Mouse (Mus musculus): ENCODE results near the gene Baz2a.
"Not testable (repeated sequence)": the region's sequence is repeated elsewhere in the genome, so short reads cannot be mapped to it uniquely, and the experiment has no call there.

Baz2a gene

GRCm38 (mm10) chr10:128081807-128082476 is 9.4 kb upstream of the Baz2a start:
- DNase-seq (ENCODE audit: low spot score in 2 of 2), result no peak

GRCm38 (mm10) chr10:128082477-128082808 is 8.9 kb upstream of the Baz2a start:
- DNase-seq (ENCODE audit: low spot score in 2 of 2), result no peak

- DNase-seq (ENCODE audit: low spot score in 2 of 2), result peak; percentile 97
These were observed 8.4 kb upstream of the Baz2a start, which contains the start of gene Atp5b for GRCm38 (mm10) chr10:128082880-128083421. Gene Atp5b (plus strand): TSS chr10:128083273.

GRCm38 (mm10) chr10:128083688-128084087 is 7.7 kb upstream of the Baz2a start:
- peak in 1 of 2 experiments; percentile 27 for DNase-seq (ENCODE audit: low spot score in 2 of 2)

GRCm38 (mm10) chr10:128084160-128084559 is 7.2 kb upstream of the Baz2a start:
- DNase-seq (ENCODE audit: low spot score in 2 of 2), result no peak

- DNase-seq (ENCODE audit: low spot score in 2 of 2), result no peak
These were observed 5.0 kb upstream of the Baz2a start for GRCm38 (mm10) chr10:128086391-128086790.

- not testable (repeated sequence) for DNase-seq (ENCODE audit: low spot score in 2 of 2)
These were observed 4.2 kb upstream of the Baz2a start for GRCm38 (mm10) chr10:128087216-128087615.

- no peak for DNase-seq (ENCODE audit: low spot score in 2 of 2)
These were observed 3.2 kb upstream of the Baz2a start for GRCm38 (mm10) chr10:128088181-128088580.

GRCm38 (mm10) chr10:128089842-128090241 is 1.5 kb upstream of the Baz2a start:
- DNase-seq (ENCODE audit: low spot score in 2 of 2), result no peak

- peak; percentile 80 to 85 for DNase-seq (ENCODE audit: low spot score in 2 of 2)
These were observed 470 bp upstream of the Baz2a start for GRCm38 (mm10) chr10:128090651-128091563.

GRCm38 (mm10) chr10:128092506-128093495 is 1.4 kb downstream of the Baz2a start:
- DNase-seq (ENCODE audit: low spot score in 2 of 2), result peak; percentile 61 to 65

GRCm38 (mm10) chr10:128093496-128094294 is 2.3 kb downstream of the Baz2a start:
- no peak for DNase-seq (ENCODE audit: low spot score in 2 of 2)

- DNase-seq (ENCODE audit: low spot score in 2 of 2), result peak; percentile 44 to 57
These were observed 3.1 kb downstream of the Baz2a start for GRCm38 (mm10) chr10:128094340-128094968.

- DNase-seq (ENCODE audit: low spot score in 2 of 2), result no peak
These were observed 3.7 kb downstream of the Baz2a start for GRCm38 (mm10) chr10:128095003-128095636.

GRCm38 (mm10) chr10:128096313-128096692 is 4.9 kb downstream of the Baz2a start:
- DNase-seq (ENCODE audit: low spot score in 2 of 2), result no peak

- peak; percentile 38 to 68 for DNase-seq (ENCODE audit: low spot score in 2 of 2)
These were observed 5.6 kb downstream of the Baz2a start for GRCm38 (mm10) chr10:128096693-128097586.

- peak; percentile 27 to 44 for DNase-seq (ENCODE audit: low spot score in 2 of 2)
These were observed 6.2 kb downstream of the Baz2a start for GRCm38 (mm10) chr10:128097587-128097971.

- DNase-seq (ENCODE audit: low spot score in 2 of 2), result no peak
These were observed 18.9 kb downstream of the Baz2a start for GRCm38 (mm10) chr10:128110103-128110761.
